Mouse (Mus musculus): ENCODE measurements around the gene 9430038I01Rik. TPM values are rescaled to one million over a fixed set of nuclear protein-coding genes. Genes with fewer than 3 reads are reported as not detected.

Gene 9430038I01Rik
- polyA plus RNA-seq, 1 experiment from 2014 or later = 20.5 TPM

GRCm38 (mm10) chr7:137437440-137438178 lies 27.0 kb upstream of the 9430038I01Rik start, which contains the start of gene Glrx3:
Glrx3 (plus strand) TSS chr7:137437614.
- DNase-seq (ENCODE audit: low spot score) (peak; percentile 96), ATAC-seq (ENCODE audit: low FRiP score, low TSS enrichment) (peak; percentile 98)
- H3K4me1 ChIP-seq (replicated peaks; ENCODE audit: control insufficient read depth, insufficient read depth) = peaks cover 2% of the 10 kb centered on the region; the same call in 1 of the 2 replicates
- peak within 1 kb of the TSS; percentile 84 for H3K4me2 ChIP-seq (replicated peaks; ENCODE audit: low read depth)
- H3K27ac ChIP-seq (replicated peaks) = peak within 1 kb of the TSS; percentile 93
- H3K9me3 ChIP-seq (ENCODE audit: control insufficient read depth, low read length) = no peaks in the 10 kb centered on the region
- no peaks in the 10 kb centered on the region for H3K27me3 ChIP-seq (ENCODE audit: control insufficient read depth, insufficient read depth, low read length)
- peak within 1 kb of the TSS; percentile 93 for H3K4me3 ChIP-seq (ENCODE audit: low read depth, low read length)
- TF ChIP-seq EP300 (optimal IDR thresholded peaks at IDR 0.05) (no peak), CTCF (IDR thresholded peaks at IDR 0.05; ENCODE audit: low read depth) (peak; percentile 5; the same call in 1 of the 2 replicates)
- peak within 1 kb of the TSS; percentile 88 for H3K9ac ChIP-seq (ENCODE audit: low read length)
- under 1% methylated on average over 60 of the region's 69 CpGs for WGBS
- H3K36me3 ChIP-seq (ENCODE audit: control insufficient read depth, insufficient read depth, low read length) = no peaks in the 10 kb centered on the region

GRCm38 (mm10) chr7:137436901-137437300 lies 26.3 kb upstream of the 9430038I01Rik start:
- ATAC-seq (ENCODE audit: low FRiP score, low TSS enrichment) (no peak; the same call in 1 of the 2 replicates), DNase-seq (ENCODE audit: low spot score) (no peak)
- H3K27ac ChIP-seq (replicated peaks) = peak overlapping the region; percentile 30; the same call in 1 of the 2 replicates
- H3K27me3 ChIP-seq (ENCODE audit: control insufficient read depth, insufficient read depth, low read length) = no peaks in the 10 kb centered on the region
- H3K4me3 ChIP-seq (ENCODE audit: low read depth, low read length) = no peak overlapping the region; the same call in 1 of the 2 replicates
- peak overlapping the region; percentile 84 for H3K4me2 ChIP-seq (replicated peaks; ENCODE audit: low read depth)
- WGBS = 73% methylated on average over 6 of the region's 6 CpGs
- H3K4me1 ChIP-seq (replicated peaks; ENCODE audit: control insufficient read depth, insufficient read depth) = peaks cover 2% of the 10 kb centered on the region; the same call in 1 of the 2 replicates
- H3K9me3 ChIP-seq (ENCODE audit: control insufficient read depth, low read length) = no peaks in the 10 kb centered on the region
- H3K36me3 ChIP-seq (ENCODE audit: control insufficient read depth, insufficient read depth, low read length) = no peaks in the 10 kb centered on the region
- TF ChIP-seq EP300 (optimal IDR thresholded peaks at IDR 0.05) = no peak
- TF ChIP-seq CTCF (IDR thresholded peaks at IDR 0.05; ENCODE audit: low read depth) = no peak
- no peak overlapping the region for H3K9ac ChIP-seq (ENCODE audit: low read length)

DNA sequence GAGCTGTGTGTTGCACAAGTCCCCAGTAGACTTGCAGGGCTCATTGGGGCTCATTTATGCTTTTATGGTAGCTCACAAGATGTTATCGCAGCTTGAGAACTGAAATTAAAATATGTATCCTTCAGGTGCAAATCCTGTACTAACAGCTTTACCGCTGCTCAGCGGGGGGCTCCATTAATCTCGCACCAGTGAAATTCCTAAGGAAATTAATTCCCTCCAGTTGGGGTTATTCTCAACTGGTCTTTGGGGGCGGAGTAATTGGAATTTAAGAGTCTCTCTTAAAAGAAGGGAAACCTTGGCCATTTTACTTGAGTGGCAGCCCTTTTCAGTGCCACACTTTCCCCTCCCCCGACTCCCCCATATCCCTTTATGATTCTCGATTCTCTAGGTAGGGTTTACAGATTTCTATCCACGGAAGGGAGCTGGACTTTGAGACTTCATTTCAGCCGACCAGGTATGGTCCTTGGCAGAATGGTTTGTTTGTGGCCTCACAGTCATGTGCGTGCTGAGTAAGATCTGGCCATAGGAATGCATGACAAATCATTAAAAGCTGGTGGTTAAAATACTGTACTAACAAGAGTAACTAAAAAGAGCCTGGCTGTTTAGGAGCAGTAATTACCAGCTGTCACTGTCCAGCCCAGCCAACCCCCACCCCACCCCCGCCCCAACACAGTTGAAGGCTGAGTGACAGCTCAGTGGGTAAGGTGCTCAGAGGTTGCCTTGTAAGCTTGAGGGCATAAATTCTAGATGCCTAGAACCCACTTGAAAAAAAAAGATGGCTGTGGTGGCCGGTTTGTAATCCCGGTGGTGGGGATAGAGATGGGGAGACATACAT lies 21.4 kb upstream of the 9430038I01Rik start:
- Histone ChIP-seq H3K4me2 (replicated peaks; ENCODE audit: low read depth) (no peak overlapping the region), H3K27me3 (ENCODE audit: control insufficient read depth, insufficient read depth, low read length) (no peaks in the 10 kb centered on the region), H3K27ac (replicated peaks) (no peak overlapping the region), H3K36me3 (ENCODE audit: control insufficient read depth, insufficient read depth, low read length) (no peaks in the 10 kb centered on the region), H3K9ac (ENCODE audit: low read length) (no peak overlapping the region), H3K9me3 (ENCODE audit: control insufficient read depth, low read length) (no peaks in the 10 kb centered on the region), H3K4me3 (ENCODE audit: low read depth, low read length) (no peak overlapping the region), H3K4me1 (replicated peaks; ENCODE audit: control insufficient read depth, insufficient read depth) (no peaks in the 10 kb centered on the region)
- 65% methylated on average over 13 of the region's 13 CpGs for WGBS
- TF ChIP-seq CTCF (IDR thresholded peaks at IDR 0.05; ENCODE audit: low read depth) (no peak), EP300 (optimal IDR thresholded peaks at IDR 0.05) (no peak)
- ATAC-seq (ENCODE audit: low FRiP score, low TSS enrichment) = no peak
- no peak for DNase-seq (ENCODE audit: low spot score)

DNA sequence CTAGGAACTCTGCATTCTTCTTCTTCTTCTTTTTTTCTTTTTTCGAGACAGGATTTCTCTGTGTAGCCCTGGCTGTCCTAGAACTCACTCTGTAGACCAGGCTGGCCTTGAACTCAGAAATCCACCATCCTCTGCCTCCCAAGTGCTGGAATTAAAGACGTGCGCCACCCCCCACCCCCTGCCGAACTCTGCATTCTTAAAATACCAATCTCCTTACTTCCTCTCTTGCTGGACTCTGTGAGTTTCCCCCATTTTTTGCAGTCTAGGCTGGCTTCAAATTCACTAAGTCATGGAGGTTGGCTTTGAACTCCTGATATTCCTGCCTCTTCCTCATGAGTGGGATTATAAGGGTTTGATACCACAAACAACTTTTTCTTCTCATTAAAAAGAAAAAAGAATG lies 16.1 kb upstream of the 9430038I01Rik start:
- H3K9ac ChIP-seq (ENCODE audit: low read length) = no peak overlapping the region
- no peak overlapping the region for H3K27ac ChIP-seq (replicated peaks)
- no peaks in the 10 kb centered on the region for H3K4me1 ChIP-seq (replicated peaks; ENCODE audit: control insufficient read depth, insufficient read depth)
- no peaks in the 10 kb centered on the region for H3K9me3 ChIP-seq (ENCODE audit: control insufficient read depth, low read length)
- no peak overlapping the region for H3K4me3 ChIP-seq (ENCODE audit: low read depth, low read length)
- ATAC-seq (ENCODE audit: low FRiP score, low TSS enrichment) (no peak), DNase-seq (ENCODE audit: low spot score) (no peak)
- no peaks in the 10 kb centered on the region for H3K36me3 ChIP-seq (ENCODE audit: control insufficient read depth, insufficient read depth, low read length)
- H3K4me2 ChIP-seq (replicated peaks; ENCODE audit: low read depth) = no peak overlapping the region
- H3K27me3 ChIP-seq (ENCODE audit: control insufficient read depth, insufficient read depth, low read length) = no peaks in the 10 kb centered on the region
- TF ChIP-seq CTCF (IDR thresholded peaks at IDR 0.05; ENCODE audit: low read depth) = no peak
- TF ChIP-seq EP300 (optimal IDR thresholded peaks at IDR 0.05) = no peak
- WGBS = 47% methylated on average over 4 of the region's 4 CpGs

GRCm38 (mm10) chr7:137421236-137421635 lies 10.7 kb upstream of the 9430038I01Rik start:
- no peak overlapping the region for H3K4me3 ChIP-seq (ENCODE audit: low read depth, low read length)

More at GRCm38 (mm10) chr7:137421236-137421635, 10.7 kb upstream of the 9430038I01Rik start:
- no peak overlapping the region for H3K9ac ChIP-seq (ENCODE audit: low read length)
- no peaks in the 10 kb centered on the region for H3K36me3 ChIP-seq (ENCODE audit: control insufficient read depth, insufficient read depth, low read length)
- no peak for TF ChIP-seq CTCF (IDR thresholded peaks at IDR 0.05; ENCODE audit: low read depth)
- TF ChIP-seq EP300 (optimal IDR thresholded peaks at IDR 0.05) = no peak
- DNase-seq (ENCODE audit: low spot score) = no peak
- no peaks in the 10 kb centered on the region for H3K27me3 ChIP-seq (ENCODE audit: control insufficient read depth, insufficient read depth, low read length)
- 98% methylated on average over 4 of the region's 4 CpGs for WGBS
- H3K4me2 ChIP-seq (replicated peaks; ENCODE audit: low read depth) = no peak overlapping the region
- no peak overlapping the region for H3K27ac ChIP-seq (replicated peaks)
- no peaks in the 10 kb centered on the region for H3K4me1 ChIP-seq (replicated peaks; ENCODE audit: control insufficient read depth, insufficient read depth)
- no peaks in the 10 kb centered on the region for H3K9me3 ChIP-seq (ENCODE audit: control insufficient read depth, low read length)
- ATAC-seq (ENCODE audit: low FRiP score, low TSS enrichment) = no peak
